Mouse (Mus musculus) lung, adult 2 months (tissue): Measurements from ENCODE around the gene Sardh.

ENCODE experiments used
- CTCF ChIP-seq: fragments of 200-500 bp; IDR thresholded peaks from 2 replicates; pipeline ENCODE4 v1.5.1; 2011; ENCODE audit warnings: mild to moderate bottlenecking, low read length, control low read depth; ENCODE audit not compliant: insufficient read depth
- POLR2A ChIP-seq: fragments of 200-500 bp; IDR thresholded peaks from 2 replicates; pipeline ENCODE4 v1.6.1; 2011; ENCODE audit warnings: low read depth, mild to moderate bottlenecking, control low read depth, low read length, borderline replicate concordance; ENCODE audit errors: extremely low read depth

- no peak for TF ChIP-seq CTCF
- no peak for TF ChIP-seq POLR2A
Observed at GRCm38 (mm10) chr2:27166074-27166473, 82.1 kb downstream of the Sardh start.
